Mouse (Mus musculus) ZHBTc4 (cell line): Measurements from ENCODE around the gene D17Wsu92e.

Source experiments
- DNase-seq: peaks from one replicate; pipeline ENCODE4 v3.0.0-alpha.2; 2011; ENCODE audit warnings: low read depth, low spot score

The D17Wsu92e gene

GRCm38 (mm10) chr17:27790976-27791375, 29.5 kb downstream of the D17Wsu92e start:
- DNase-seq = no peak

- DNase-seq = no peak
Observed at GRCm38 (mm10) chr17:27790015-27790414, 30.4 kb downstream of the D17Wsu92e start.

GRCm38 (mm10) chr17:27788456-27789172, 31.8 kb downstream of the D17Wsu92e start:
- no peak for DNase-seq

GRCm38 (mm10) chr17:27783567-27783966, 36.9 kb downstream of the D17Wsu92e start:
- DNase-seq = peak; percentile 85

DNA sequence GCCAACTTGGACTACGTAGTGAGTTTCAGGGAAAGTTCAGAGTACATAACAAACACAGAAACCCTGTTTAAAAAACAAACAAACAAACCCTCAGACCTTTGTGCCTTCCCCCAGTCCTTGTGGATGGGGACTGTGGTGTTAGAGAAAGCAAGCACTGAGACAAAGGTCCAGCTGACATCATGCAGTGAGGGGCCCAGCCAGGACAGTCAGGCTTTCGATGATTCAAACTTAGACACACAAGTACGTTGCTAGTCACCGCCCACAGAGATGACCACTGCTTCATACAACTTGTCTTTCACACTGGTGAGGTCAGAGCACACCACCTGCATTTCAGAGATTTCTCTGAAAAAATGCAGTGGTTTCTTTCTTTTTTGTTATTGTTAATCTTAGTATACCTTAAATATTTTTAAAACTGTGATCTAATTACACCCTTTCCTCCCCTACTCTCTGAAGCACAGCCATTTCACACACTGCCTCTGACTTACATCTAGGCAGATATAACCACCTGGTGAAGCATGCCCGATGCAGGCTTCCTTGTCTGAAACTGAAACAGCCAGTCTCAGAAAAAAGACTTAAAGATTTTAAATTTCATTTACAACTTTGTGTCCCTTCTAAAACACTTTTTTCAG, 39.3 kb downstream of the D17Wsu92e start:
- DNase-seq = no peak

- DNase-seq = no peak
Observed at GRCm38 (mm10) chr17:27779755-27780154, 40.7 kb downstream of the D17Wsu92e start.

GRCm38 (mm10) chr17:27778671-27779355, 41.6 kb downstream of the D17Wsu92e start:
- DNase-seq = no peak

DNA sequence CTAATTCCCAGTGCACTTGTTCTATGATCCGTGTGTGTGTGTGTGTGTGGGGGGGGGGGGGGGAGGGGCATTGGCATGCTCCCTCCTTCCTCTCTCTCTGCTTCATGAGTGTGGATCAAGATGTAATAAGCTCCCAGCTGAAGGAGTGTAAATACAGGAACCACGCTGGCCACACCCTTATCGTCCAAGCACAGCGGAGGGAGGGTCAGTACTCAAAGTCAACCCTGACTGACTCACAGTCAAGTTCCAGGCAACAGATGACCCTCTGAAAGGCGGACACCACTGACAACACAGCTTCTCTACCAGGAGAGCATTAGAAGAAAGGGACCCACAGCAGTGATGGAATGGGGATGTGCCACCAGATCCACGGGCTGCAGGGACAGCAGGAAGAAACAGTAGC, 42.6 kb downstream of the D17Wsu92e start:
- no peak for DNase-seq

DNA sequence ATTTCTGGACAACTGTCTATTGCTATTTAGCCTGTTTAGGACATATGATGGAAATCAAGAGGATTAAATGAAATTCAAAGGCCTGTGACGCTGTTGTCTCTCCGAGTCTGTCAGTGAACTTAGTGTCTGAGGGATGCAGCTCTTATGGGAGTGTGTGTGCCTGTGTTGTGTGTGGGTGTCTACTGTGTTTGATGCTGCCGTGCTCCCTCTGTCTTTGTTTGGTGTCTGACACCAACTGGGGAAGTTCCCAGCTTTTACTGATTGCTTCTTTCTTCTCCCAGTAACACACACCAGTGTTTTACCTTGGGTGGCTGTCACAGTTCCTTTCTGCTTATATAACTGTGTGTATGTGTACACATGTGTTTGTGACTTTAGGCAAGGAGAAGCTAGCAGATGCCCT, 46.2 kb downstream of the D17Wsu92e start:
- no peak for DNase-seq

DNA sequence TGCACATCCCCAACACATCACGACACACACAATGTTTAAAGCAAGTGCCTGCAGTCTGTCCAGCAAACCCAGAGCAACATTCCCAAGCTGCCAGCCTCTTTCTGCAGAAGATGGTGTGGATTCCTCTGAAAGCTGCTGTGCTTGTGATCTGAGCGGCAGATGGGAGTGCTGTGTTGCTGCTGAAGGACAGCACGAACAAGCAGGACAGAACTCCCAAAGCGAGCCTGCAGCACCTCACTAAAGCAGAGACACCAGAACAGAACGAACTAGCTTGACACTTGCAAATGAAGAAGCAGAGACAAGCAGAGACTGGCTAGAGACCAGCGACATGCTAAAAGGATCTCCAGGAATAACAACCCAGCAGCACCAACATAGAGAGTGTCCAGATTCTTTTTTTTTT, 48.8 kb downstream of the D17Wsu92e start:
- DNase-seq = no peak

GRCm38 (mm10) chr17:27768817-27769542, 51.5 kb downstream of the D17Wsu92e start:
- DNase-seq = peak; percentile 90

DNA sequence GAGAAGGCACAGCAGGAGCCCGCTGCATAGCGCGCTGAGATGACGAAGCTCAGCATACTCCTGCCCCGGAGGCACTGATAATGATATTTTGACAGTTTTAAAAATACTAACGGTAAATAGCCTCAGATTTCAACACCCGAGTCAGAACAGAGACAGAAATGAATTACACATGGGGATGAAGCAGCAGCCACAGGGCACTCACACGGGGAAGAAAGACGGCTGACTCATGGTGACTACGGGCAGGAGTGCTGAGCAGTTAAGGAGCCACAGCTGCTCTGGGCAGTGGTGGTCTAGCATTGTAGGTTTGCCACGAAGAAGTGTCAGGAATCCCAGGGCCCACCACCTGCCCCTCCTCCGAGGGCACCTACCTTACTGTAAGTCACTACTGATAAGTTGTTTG, 52.9 kb downstream of the D17Wsu92e start:
- no peak for DNase-seq

DNA sequence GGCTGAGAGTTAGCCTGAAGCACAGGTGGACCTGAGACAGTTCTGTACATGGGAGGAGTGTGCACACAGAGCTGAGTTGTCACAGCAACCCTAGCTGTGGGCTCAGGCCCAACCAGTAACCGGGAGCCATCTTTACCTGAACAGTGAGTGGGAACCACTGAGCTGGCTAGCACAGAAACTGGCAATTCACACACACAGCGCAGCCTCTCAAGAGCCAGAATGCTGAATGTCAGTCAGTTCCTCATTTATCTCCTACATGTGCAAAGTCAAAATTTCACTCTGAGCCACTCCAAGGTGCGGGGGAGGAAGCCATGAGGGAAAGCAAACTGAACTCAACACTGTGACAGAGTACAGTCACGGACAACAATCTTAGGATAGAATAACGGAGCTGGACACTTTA, 53.3 kb downstream of the D17Wsu92e start:
- DNase-seq = no peak

GRCm38 (mm10) chr17:27765066-27765465, 55.4 kb downstream of the D17Wsu92e start:
- DNase-seq = no peak

DNA sequence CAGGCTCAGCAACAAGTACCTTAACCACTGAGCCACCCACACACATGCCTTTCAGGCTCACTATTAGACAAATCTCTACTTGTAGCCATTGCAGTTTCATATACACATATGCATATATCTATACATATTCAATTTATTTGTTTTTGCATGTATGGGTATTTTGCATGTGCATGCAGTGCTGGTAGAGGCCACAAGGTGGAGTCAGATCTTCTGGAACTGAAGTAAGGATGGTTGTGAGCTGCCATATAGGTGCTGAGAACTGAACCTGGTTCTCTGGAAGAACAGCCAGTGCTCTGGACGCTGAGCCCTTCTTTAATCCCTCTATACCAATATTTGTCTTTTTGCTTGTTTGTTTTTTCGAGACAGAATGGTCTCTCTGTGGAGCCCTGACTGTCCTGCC, 56.0 kb downstream of the D17Wsu92e start:
- peak; percentile 40 for DNase-seq

- DNase-seq = no peak
Observed at GRCm38 (mm10) chr17:27762884-27763283, 57.6 kb downstream of the D17Wsu92e start.

DNA sequence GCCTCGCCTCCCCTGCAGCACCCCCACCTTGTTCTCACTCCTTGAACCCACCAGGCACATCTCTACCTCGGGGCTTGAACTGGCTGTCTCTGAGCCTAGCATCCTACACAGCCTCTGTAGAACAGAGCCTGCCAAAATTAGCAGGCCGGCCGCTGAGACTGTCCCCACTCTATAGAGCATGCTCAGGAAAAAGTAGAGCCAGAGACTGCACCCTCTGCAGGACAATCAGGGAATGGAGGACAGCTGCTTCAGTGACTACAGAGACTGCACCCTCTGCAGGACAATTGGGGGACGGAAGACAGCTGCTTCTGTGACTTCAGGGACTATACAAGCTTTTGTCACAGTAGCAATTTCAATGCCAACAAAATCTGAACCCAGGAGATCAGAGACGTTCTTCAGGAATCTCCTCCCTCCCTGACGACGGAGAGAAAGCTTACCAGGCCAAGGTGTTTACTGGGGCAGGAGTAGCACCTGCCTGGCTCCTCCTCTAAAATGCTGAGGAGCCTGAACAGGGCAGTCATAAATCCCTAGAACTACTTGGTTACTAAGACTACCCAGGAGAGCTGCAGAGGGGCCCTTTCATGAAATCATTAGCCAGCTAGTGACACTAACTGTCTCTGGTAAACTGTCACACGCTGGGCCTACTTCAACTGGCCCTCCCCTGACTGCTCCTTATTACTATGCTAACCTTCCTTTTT, 58.7 kb downstream of the D17Wsu92e start:
- peak; percentile 88 for DNase-seq

- no peak for DNase-seq
Observed at GRCm38 (mm10) chr17:27760169-27760568, 60.3 kb downstream of the D17Wsu92e start.

DNA sequence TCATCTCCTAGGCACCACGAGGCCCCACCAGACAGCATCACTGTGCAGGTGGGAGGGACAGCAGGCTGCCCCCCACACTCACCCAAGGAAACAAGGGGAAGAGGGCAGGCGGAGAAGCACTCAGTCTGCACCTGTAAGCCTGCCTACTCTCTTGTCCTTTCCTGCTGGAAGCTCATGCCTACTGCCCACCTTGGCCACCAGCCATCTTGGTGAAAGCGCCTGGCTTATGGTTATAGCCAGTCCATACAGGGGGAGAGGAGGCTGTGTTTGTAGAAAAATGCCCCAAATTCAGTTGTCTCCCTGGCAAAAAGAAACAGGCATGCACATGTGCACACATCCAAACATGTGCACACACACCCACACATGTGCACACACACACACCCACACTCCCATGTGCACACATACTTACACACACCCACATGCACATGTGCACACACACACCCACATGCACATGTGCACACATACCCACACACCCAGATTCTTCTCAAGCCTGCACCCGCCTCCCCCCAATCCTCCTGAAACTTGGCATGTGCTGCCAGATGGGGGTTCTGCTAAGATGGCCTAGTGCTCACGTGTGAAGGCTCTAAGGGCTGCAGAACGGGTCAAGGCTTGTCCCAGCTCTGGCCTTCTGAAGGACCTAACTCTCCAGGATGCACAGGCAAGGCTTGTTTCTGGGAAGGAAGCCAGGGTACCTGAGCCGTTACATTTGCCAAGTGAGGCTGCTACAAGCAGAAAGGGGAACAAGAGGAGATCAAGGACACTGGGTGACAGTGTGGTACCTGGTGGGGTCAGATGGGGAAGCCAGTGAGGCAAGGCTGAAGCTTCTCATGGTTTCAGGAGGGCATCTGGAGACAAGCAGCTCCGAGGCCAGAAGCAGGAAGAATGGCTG, 68.9 kb downstream of the D17Wsu92e start:
- no peak for DNase-seq

- DNase-seq = no peak
Observed at GRCm38 (mm10) chr17:27750451-27750942, 70.0 kb downstream of the D17Wsu92e start.
